Mouse (Mus musculus) intestine, embryonic 14.5 days (tissue): ENCODE results near the gene Mat2a. TPM values are rescaled to one million over a fixed set of nuclear protein-coding genes. Genes with fewer than 3 reads are reported as not detected.

Source experiments
- ATAC-seq: fragments of 200-750 bp; cut with Nextera tagmentation; replicated peaks from 2 replicates; pipeline ENCODE4 v1.8.0; 2017; ENCODE audit warnings: low read depth, moderate number of reproducible peaks, moderate TSS enrichment, moderate library complexity; ENCODE audit not compliant: low FRiP score, low TSS enrichment
- DNase-seq: peaks from one replicate; pipeline ENCODE4 v3.0.0-alpha.2; 2018; ENCODE audit warnings: low spot score
- H3K27ac ChIP-seq: fragments of 300-500 bp; sonication (generic); 2 replicates; pipeline ENCODE4 v1.5.1; 2014; ENCODE audit warnings: low read depth, mild to moderate bottlenecking, control low read depth
- H3K27me3 ChIP-seq: fragments of 300-500 bp; sonication (generic); replicated peaks from 2 replicates; pipeline ENCODE4 v1.6.1; 2014; ENCODE audit warnings: low read length, control low read depth; ENCODE audit not compliant: control insufficient read depth, insufficient read depth
- H3K36me3 ChIP-seq: fragments of 300-500 bp; sonication (generic); 2 replicates; pipeline ENCODE4 v1.6.1; 2014; ENCODE audit warnings: low read length, control low read depth; ENCODE audit not compliant: control insufficient read depth, insufficient read depth
- H3K4me1 ChIP-seq: fragments of 300-500 bp; sonication (generic); replicated peaks from 2 replicates; pipeline ENCODE4 v1.6.1; 2014; ENCODE audit warnings: low read length, control low read depth, mixed read lengths; ENCODE audit not compliant: control insufficient read depth, insufficient read depth
- H3K4me2 ChIP-seq: fragments of 300-500 bp; sonication (generic); 2 replicates; pipeline ENCODE4 v1.6.1; 2014; ENCODE audit warnings: low read length
- H3K4me3 ChIP-seq: fragments of 300-500 bp; sonication (generic); 2 replicates; pipeline ENCODE4 v1.5.1; 2014; ENCODE audit warnings: low read depth, low read length, control low read depth, mixed read lengths
- H3K9ac ChIP-seq: fragments of 300-500 bp; sonication (generic); 2 replicates; pipeline ENCODE4 v1.6.1; 2014; ENCODE audit warnings: mild to moderate bottlenecking, low read length
- H3K9me3 ChIP-seq: fragments of 300-500 bp; sonication (generic); 2 replicates; pipeline ENCODE4 v1.6.1; 2016; ENCODE audit warnings: low read length, control low read depth; ENCODE audit not compliant: control insufficient read depth
- WGBS: fragments of 180-500 bp; shearing (Covaris S2); extraction: QIAGEN DNeasy Blood & Tissue Kit; methylation state at CpG from one replicate; pipeline ENCODE4 v1.1.7; 2014; 5-methylcytosine and 5-hydroxymethylcytosine counted together
- polyA plus RNA-seq: library from polyadenylated mRNA; unstranded; fragments of >200 nt; fragmentation: Nextera tagmentation; extraction: Ambion mirVana; gene quantifications from 2 replicates; pipeline ENCODE4 v1.2.1, GENCODE M21; 2014

Mat2a gene
- polyA plus RNA-seq, 1 experiment from 2014 or later, result 378 TPM

DNA sequence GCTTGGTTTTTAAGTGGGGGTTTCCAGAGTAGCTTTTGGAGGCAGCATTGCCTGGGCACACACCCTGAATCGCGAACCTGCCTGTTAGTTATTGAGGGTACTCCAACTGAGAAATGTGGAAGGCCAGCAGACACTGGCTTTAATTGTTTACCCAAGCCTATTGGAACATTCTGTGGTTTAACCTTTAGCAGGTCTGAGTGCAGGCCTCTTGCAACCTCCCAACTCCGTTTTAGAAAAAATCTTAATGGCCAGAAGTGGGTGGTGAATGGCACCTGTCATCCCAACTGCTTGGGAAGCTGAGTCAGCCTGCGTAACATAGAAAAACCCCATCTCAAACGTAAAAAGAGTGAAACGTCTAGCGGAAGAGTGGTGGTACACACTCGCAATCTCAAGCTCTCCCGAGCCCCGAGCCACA, 42.5 kb downstream of the Mat2a start:
- no peak for ATAC-seq
- no peak for DNase-seq
- 69% methylated on average over 10 of the region's 10 CpGs for WGBS

DNA sequence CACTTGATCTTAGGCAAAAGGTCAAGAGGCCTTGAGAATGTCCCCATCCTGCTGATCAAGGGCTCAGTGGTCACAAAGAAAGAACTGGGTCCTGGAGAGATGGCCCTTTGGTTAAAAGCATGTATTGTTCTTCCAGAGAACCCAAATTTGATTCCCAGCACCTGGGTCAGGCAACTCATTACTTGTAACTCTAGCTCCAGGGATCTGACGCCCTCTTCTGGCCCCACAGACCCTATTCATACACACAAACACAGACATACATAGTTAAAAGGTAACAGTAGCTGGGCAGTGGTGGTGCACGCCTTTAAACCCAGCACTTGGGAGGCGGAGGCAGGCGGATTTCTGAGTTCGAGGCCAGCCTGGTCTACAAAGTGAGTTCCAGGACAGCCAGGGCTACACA, 47.0 kb downstream of the Mat2a start:
- WGBS, result 92% methylated on average over 5 of the region's 5 CpGs
- Histone ChIP-seq H3K9me3 (no peaks in the 10 kb centered on the region), H3K36me3 (no peaks in the 10 kb centered on the region), H3K9ac (no peak overlapping the region), H3K4me2 (no peak overlapping the region), H3K27me3 (no peaks in the 10 kb centered on the region), H3K27ac (no peak overlapping the region), H3K4me3 (no peak overlapping the region), H3K4me1 (peaks cover 14% of the 10 kb centered on the region)
- DNase-seq (no peak), ATAC-seq (no peak)

More for the DNA sequence above, 42.5 kb downstream of the Mat2a start:
- no peaks in the 10 kb centered on the region for H3K9me3 ChIP-seq
- H3K4me2 ChIP-seq, result no peak overlapping the region
- no peak overlapping the region for H3K4me3 ChIP-seq
- H3K4me1 ChIP-seq, result no peaks in the 10 kb centered on the region; the same call in 1 of the 2 replicates
- no peaks in the 10 kb centered on the region for H3K27me3 ChIP-seq
- no peaks in the 10 kb centered on the region for H3K36me3 ChIP-seq
- no peak overlapping the region for H3K27ac ChIP-seq
- no peak overlapping the region for H3K9ac ChIP-seq

DNA sequence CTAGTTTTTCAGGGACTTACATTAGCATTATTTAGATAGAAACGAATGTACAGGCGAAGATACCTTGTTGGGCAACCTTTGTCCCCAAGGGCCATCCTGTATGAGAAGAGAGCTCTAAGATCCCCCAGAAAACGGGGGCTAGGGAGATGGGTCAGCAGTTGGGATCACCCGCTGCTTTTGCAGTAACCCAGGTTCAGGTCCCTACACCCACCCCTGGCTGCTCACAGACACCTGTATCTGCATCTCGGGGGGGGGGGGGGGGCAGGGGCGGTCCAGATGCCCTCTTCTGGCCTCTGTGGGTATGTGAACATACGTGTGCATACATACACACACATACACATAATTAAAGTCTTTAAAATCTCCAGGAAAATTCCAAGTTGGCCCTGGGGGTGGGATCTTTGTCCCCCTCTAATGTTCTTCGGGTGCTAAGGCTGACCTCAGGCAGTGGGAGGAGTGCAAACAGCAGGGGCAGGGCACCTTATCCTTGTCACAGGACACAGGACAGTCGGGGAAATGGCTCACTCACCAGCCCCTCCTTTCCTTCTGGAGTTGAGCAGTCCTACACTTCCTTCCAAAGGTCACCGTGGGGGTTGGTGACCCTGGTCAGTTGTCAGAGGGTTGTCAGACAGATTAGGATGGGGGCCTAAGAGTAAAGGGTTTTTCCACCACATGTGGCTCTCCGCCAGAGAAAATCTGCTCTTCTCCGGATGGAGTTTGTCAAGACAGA, 48.4 kb downstream of the Mat2a start:
- Histone ChIP-seq H3K4me1 (peaks cover 14% of the 10 kb centered on the region), H3K9ac (peak overlapping the region; percentile 64), H3K36me3 (peaks cover 8% of the 10 kb centered on the region), H3K27ac (peak overlapping the region; percentile 90), H3K9me3 (no peaks in the 10 kb centered on the region), H3K4me3 (peak overlapping the region; percentile 52), H3K4me2 (peak overlapping the region; percentile 63), H3K27me3 (no peaks in the 10 kb centered on the region)
- peak; percentile 48 for ATAC-seq
- WGBS, result 8% methylated on average over 11 of the region's 12 CpGs
- DNase-seq, result peak; percentile 63

DNA sequence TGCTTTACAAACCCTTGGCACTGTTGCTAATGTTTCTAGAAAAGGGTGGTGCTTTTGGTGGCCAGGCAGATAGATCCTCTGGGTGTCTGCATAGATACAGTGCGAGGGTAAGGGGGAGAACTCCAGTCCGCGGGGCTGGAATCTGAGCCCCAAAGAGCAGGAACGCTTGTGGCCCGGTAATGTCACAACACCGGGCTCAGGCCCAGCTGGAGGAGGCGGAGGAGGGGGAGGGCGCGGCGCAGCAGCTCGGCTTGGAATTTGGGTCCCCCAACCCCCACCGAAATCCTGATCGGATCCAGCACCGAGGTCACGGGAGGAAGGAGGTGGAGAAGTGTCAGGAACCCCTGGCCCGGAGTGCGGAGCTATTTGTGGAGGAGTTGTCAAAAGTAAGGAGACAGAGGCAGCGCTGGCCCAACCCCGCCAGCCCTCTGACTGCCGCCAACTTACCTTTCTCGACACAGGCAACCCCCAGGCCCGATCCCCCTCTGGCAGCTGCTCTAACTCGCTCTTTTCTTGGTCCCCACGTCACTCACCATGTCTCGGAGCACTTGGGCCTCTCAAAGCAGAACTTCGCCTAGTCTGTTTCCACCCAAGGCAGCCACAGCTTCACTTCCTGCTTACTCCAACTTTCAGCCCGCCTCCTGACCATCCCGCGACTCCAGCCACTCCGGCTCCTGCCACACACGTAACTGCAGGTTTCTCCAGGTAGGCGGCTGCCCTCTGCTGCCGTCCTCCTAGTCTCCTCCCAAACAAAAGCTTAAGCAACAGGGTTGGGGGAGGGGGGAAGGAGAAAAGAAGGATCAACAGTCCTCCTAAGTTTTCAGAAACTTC, 49.2 kb downstream of the Mat2a start, which contains the start of gene Vamp8:
TSS of gene Vamp8 (minus strand) at position 763 of the 831 bp plus-strand sequence.
- Histone ChIP-seq H3K27me3 (no peaks in the 10 kb centered on the region), H3K9ac (peak within 1 kb of the TSS; percentile 64), H3K27ac (peak within 1 kb of the TSS; percentile 90), H3K9me3 (no peaks in the 10 kb centered on the region), H3K4me1 (peaks cover 14% of the 10 kb centered on the region), H3K4me2 (peak within 1 kb of the TSS; percentile 63), H3K36me3 (peaks cover 16% of the 10 kb centered on the region), H3K4me3 (peak within 1 kb of the TSS; percentile 52)
- WGBS, result under 1% methylated on average over 31 of the region's 33 CpGs
- peak; percentile 88 for DNase-seq
- ATAC-seq, result peak; percentile 87

DNA sequence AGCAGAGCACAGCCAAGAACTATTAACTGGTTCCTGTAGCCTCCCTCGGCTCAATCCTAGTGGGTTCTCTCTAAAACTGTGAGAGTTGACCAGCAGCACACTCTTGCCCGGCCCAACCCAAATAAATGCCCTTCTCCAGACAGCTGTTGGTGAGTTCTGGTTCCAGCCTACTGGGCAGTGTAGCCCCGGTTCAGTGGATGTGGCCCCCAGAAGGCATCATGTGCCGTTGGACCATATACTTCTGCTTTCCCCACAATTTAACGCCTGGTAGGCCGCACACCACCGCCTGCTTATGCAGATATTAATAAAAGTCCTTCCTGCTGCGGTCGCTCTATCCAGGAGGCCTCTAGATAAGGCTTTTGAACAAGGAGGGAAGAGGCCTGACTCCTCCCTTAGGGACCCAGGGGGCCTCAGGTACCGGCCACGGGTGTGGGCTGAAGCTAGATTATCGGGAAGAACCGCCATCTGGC, 49.9 kb downstream of the Mat2a start:
- H3K4me2 ChIP-seq, result peak overlapping the region; percentile 63
- peak; percentile 25; the same call in 1 of the 2 replicates for ATAC-seq
- WGBS, result 17% methylated on average over 13 of the region's 13 CpGs
- no peaks in the 10 kb centered on the region for H3K27me3 ChIP-seq
- peak overlapping the region; percentile 90 for H3K27ac ChIP-seq
- H3K4me1 ChIP-seq, result peaks cover 14% of the 10 kb centered on the region
- no peaks in the 10 kb centered on the region for H3K9me3 ChIP-seq
- H3K4me3 ChIP-seq, result peak overlapping the region; percentile 52
- no peak for DNase-seq
- peaks cover 20% of the 10 kb centered on the region for H3K36me3 ChIP-seq
- H3K9ac ChIP-seq, result peak overlapping the region; percentile 64

DNA sequence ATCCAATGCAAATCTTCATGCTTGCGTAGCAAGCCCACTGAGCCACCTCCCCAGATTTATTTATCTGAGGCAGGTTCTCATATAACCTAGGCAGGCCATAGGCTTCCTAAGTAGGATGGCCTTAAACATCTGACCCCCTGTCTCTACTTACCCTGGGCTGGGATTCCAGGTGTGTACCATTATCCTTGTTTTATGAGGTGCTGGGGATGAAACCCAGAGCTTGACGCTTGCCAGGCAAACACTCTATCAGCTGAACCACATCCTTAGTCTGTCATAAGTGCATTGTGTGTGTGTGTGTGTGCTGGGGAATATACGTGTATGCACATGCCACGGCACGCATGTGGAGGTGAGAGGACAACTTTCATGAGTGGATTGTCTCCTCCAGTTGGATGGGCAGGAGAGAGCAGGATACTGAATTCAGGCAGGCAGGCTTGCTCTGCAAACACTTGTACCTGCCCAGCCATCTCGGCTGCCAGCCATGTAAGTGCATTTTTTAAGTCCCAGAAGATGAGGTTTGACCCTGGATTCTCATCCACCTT, 50.5 kb downstream of the Mat2a start:
- Histone ChIP-seq H3K4me1 (peaks cover 14% of the 10 kb centered on the region), H3K27ac (peak overlapping the region; percentile 90), H3K4me3 (peak overlapping the region; percentile 52), H3K4me2 (peak overlapping the region; percentile 63), H3K27me3 (no peaks in the 10 kb centered on the region), H3K9ac (peak overlapping the region; percentile 64), H3K9me3 (no peaks in the 10 kb centered on the region), H3K36me3 (peaks cover 20% of the 10 kb centered on the region)
- DNase-seq (no peak), ATAC-seq (no peak)
- WGBS, result 75% methylated on average over 6 of the region's 6 CpGs

DNA sequence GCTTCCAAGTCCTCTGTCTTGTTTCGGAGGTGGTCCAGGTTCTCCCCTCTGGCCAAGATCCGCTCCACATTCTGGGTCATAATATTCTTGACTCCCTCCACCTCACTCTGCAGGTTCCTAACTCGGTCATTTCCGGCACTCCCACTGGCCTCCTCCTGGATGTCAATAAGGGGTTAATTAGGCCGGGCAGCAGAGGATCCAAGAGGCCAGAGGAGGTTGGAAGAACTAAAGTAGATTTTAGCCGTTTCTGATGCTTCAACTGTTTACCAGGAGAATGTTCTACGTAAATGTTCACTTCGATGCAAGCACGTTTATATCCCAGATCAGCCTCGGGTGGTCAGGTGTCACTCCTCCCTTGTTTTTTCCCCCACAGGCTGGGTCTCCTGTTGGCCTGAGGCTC, 51.1 kb downstream of the Mat2a start:
- Histone ChIP-seq H3K9ac (no peak overlapping the region), H3K4me3 (no peak overlapping the region)
- no peak for ATAC-seq

DNA sequence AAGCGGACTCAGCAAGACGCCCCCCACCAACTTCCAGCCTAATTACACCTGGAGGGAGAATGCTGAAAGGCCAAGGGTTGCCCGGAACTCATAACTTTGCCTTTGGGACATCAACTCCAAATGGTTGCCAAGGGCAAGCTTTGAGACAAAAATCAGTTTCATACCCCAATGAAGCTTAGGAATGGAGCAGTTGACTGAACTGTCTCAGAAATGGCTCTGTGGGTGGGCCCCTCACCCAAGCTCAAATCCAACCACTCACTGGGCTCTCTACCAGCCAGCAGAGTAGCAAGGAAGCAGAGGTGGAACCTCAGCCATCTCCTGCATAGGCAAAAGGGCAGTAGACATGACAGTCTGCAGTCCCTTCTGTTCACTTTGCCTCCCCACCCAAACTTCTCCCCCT, 51.5 kb downstream of the Mat2a start:
- ATAC-seq (no peak), DNase-seq (no peak)
- peaks cover 20% of the 10 kb centered on the region for H3K36me3 ChIP-seq
- H3K9ac ChIP-seq, result no peak overlapping the region
- H3K27ac ChIP-seq, result no peak overlapping the region
- no peak overlapping the region for H3K4me3 ChIP-seq
- no peak overlapping the region for H3K4me2 ChIP-seq
- H3K9me3 ChIP-seq, result no peaks in the 10 kb centered on the region
- H3K4me1 ChIP-seq, result peaks cover 14% of the 10 kb centered on the region
- H3K27me3 ChIP-seq, result no peaks in the 10 kb centered on the region
- 89% methylated on average over 3 of the region's 3 CpGs for WGBS

More for the DNA sequence above, 51.1 kb downstream of the Mat2a start:
- no peak for DNase-seq
- Histone ChIP-seq H3K27me3 (no peaks in the 10 kb centered on the region), H3K4me1 (peaks cover 14% of the 10 kb centered on the region), H3K9me3 (no peaks in the 10 kb centered on the region), H3K4me2 (0 out of 2 replicates have a peak overlapping the region, but pooled peaks have one; percentile 63), H3K27ac (no peak overlapping the region), H3K36me3 (peaks cover 20% of the 10 kb centered on the region)
- 67% methylated on average over 10 of the region's 10 CpGs for WGBS
